Mouse (Mus musculus) embryonic fibroblast, embryonic 13.5 days (primary cell): ENCODE data around the gene Bahd1. TPM values are rescaled to one million over a fixed set of nuclear protein-coding genes. Genes with fewer than 3 reads are reported as not detected.

Source experiments
- H3K27ac ChIP-seq: 2 replicates; pipeline ENCODE4 v1.5.1; 2012; ENCODE audit warnings: low read length, control low read depth, inconsistent platforms; ENCODE audit not compliant: insufficient read depth
- H3K4me1 ChIP-seq: 2 replicates; pipeline ENCODE4 v1.6.1; 2011; ENCODE audit warnings: low read length; ENCODE audit not compliant: control insufficient read depth, insufficient read depth
- H3K4me3 ChIP-seq: 2 replicates; pipeline ENCODE4 v1.5.1; 2011; ENCODE audit warnings: mild to moderate bottlenecking, control low read depth, low read length; ENCODE audit not compliant: insufficient read depth
- CTCF ChIP-seq: IDR thresholded peaks from 2 replicates; pipeline ENCODE4 v1.5.1; 2011; ENCODE audit warnings: mild to moderate bottlenecking, control low read depth, low read length, moderate library complexity, borderline replicate concordance; ENCODE audit not compliant: insufficient read depth
- POLR2A ChIP-seq: IDR thresholded peaks from 2 replicates; pipeline ENCODE4 v1.6.1; 2011; ENCODE audit warnings: low read depth, mild to moderate bottlenecking, control low read depth, low read length, moderate library complexity
- polyA plus RNA-seq: library from polyadenylated mRNA; stranded (reverse); fragments of >200 nt; gene quantifications from 2 replicates; pipeline ENCODE4 v1.2.4, GENCODE M21; 2011; ENCODE audit warnings: low read depth; ENCODE audit not compliant: missing spikeins, insufficient read length

Gene Bahd1
- polyA plus RNA-seq, 1 experiment = 12.9 TPM

DNA sequence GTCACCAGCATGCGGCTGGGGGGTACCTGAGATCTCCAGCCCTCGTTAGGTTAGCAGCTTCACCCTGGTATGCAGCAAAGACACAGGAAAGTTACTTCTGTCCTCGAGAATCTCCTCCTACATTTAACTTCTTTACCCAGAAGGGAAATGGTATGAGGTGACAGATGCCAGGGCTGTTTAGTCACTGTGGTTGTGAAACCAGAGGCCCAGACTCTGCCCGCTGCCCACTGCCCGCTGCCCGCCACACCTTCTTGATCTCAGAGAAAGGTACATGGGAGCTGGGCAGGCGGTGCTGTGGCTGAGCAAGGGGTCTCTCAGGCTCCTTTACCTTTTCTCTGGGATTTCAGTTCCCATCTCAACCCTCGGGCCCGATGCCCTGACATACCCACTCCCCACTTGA lies 23.7 kb upstream of the Bahd1 start:
- Histone ChIP-seq H3K4me3 (no peak overlapping the region), H3K27ac (no peak overlapping the region), H3K4me1 (no peaks in the 10 kb centered on the region)
- TF ChIP-seq POLR2A (no peak), CTCF (no peak)

DNA sequence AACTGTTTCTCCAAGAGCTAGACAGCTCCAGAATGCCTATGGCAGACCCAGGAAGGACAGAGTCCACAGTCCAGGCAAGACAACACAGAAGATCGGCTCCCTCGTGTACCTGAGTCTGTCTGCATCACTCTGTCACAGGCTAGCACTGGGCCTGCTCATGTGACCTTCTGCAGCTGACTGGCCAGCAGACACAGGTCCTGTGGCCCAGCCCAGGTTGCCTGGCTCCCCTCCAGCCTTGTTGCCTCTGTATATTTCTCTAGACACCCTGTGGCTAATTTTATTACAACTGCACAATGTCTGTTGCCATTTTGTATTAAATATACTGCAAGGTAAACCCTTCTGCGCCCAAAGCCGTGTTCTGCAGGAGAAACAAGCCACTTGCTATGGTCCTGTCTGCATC lies 19.2 kb upstream of the Bahd1 start:
- Histone ChIP-seq H3K4me1 (no peaks in the 10 kb centered on the region), H3K27ac (no peak overlapping the region)

GRCm38 (mm10) chr2:118881956-118882355 lies 18.2 kb upstream of the Bahd1 start:
- no peak overlapping the region for H3K4me3 ChIP-seq
- TF ChIP-seq POLR2A = no peak
- TF ChIP-seq CTCF = no peak

More for the DNA sequence above, 19.2 kb upstream of the Bahd1 start:
- H3K4me3 ChIP-seq = no peak overlapping the region
- TF ChIP-seq CTCF = no peak
- TF ChIP-seq POLR2A = no peak

GRCm38 (mm10) chr2:118882840-118883679 lies 17.1 kb upstream of the Bahd1 start:
- TF ChIP-seq POLR2A (no peak), CTCF (peak; percentile 99)
- H3K27ac ChIP-seq = no peak overlapping the region

More at GRCm38 (mm10) chr2:118881956-118882355, 18.2 kb upstream of the Bahd1 start:
- Histone ChIP-seq H3K27ac (no peak overlapping the region), H3K4me1 (no peaks in the 10 kb centered on the region)

GRCm38 (mm10) chr2:118887440-118887839 lies 12.7 kb upstream of the Bahd1 start:
- H3K4me3 ChIP-seq = no peak overlapping the region
- H3K27ac ChIP-seq = no peak overlapping the region
- TF ChIP-seq POLR2A = no peak
- no peak for TF ChIP-seq CTCF
- no peaks in the 10 kb centered on the region for H3K4me1 ChIP-seq

More at GRCm38 (mm10) chr2:118882840-118883679, 17.1 kb upstream of the Bahd1 start:
- Histone ChIP-seq H3K4me3 (peak overlapping the region; percentile 20), H3K4me1 (no peaks in the 10 kb centered on the region)

DNA sequence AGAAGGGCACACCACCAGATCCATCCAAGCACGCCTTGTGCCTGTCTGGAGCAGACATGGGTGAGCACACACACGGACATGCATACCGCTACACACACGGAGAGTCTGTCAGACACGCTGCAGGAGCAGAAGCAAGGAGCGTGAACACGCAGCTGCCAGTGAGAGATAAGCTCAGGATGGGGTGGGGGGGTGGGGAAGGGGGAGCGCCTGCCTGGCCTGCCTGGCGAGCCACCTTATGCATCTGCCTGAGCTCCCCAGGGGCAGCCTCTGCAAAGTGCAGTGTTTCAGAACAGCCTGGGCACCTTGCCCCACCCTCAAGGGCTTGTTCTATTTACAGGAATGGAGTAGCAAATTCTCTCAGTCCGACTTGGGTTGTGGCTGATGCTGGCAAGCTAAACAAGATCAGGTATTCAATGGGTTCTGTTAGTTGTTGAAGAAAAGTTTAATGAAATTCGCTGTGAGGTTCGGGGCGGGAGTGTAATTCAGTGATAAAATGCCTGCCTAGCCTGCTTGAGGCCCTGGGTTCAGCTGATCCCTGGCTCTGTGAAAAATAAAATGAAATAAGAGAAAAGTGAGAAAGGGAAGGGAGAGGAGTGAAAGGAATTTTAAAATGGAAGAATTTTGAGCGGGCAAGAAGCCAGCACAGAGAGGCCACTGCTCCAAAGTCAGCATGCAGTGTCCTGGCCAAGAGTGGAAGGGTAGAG lies 12.2 kb upstream of the Bahd1 start:
- Histone ChIP-seq H3K4me1 (no peaks in the 10 kb centered on the region), H3K27ac (no peak overlapping the region), H3K4me3 (no peak overlapping the region)
- TF ChIP-seq CTCF (no peak), POLR2A (no peak)

DNA sequence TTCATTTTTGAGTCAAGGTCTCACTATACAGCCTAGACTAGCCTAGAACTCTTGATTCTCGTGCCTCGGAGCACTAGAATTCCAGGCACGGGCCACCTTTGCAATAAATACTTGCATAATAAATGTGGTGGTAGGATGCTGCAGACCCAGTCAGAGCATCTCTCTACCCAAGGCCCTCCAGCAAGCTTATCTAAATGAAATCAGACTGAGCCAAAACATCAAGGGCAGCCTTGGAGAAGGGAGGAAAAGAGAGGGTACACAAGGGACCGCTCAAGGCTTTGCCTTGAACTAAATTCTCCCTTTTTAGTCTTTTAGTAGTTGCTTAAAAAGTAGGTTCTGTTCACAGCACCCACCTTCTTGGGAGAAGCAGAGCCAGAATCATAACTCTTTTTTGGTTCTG lies 9.0 kb upstream of the Bahd1 start:
- H3K4me1 ChIP-seq = no peaks in the 10 kb centered on the region
- no peak for TF ChIP-seq POLR2A
- no peak for TF ChIP-seq CTCF

DNA sequence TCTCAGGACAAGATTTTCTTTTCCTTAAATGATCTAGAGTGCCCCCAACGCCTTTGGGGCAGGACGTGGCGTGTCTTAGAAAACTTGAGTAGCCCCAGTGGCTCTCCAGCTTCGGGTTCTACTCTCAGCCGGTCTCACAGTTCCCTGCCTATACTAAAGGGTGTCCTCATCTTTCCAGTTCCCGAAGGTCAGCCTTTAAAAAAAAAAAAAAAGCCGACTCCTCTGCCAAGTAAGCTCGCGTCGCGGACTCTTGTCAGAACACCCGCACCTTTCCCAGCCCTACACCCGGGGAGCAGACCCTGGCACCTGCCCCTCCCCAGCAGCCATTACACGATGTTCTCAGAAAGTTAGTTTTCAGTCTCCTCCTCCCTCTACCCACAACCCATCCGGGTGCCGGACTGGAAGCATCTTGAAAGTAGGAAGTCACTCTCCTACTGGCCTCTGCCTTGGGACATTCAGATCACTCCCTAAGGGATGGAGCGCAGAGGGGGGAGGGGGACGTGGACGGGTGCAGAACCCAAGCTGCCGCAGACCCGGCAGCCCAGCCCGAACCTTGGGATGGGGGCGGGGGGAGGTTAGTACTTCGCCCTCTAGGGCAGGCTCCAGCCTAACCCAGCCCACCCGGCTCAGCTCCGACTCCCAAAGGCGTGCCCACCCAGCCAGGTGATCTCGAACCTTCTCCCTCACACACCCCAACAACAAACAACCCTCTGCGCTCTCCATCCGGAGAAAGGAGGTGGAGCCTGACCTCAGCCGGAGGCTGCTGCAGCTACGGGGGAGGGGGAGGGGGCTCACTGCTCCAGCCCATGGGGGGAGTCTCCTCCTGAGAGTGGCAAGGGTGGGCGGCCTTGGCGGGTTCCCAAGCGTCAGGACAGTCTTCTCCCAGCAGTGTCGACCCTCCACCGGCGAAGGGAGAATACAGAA lies 3.9 kb upstream of the Bahd1 start:
- Histone ChIP-seq H3K4me3 (peak overlapping the region; percentile 42), H3K27ac (no peak overlapping the region), H3K4me1 (no peaks in the 10 kb centered on the region)
- TF ChIP-seq POLR2A = no peak
- TF ChIP-seq CTCF = no peak

More for the DNA sequence above, 9.0 kb upstream of the Bahd1 start:
- no peak overlapping the region for H3K27ac ChIP-seq
- no peak overlapping the region for H3K4me3 ChIP-seq

- no peak overlapping the region for H3K27ac ChIP-seq
- TF ChIP-seq CTCF (no peak), POLR2A (no peak)
- H3K4me1 ChIP-seq = no peaks in the 10 kb centered on the region
- peak overlapping the region; percentile 42 for H3K4me3 ChIP-seq
Observed at GRCm38 (mm10) chr2:118896914-118897291, 3.3 kb upstream of the Bahd1 start.

DNA sequence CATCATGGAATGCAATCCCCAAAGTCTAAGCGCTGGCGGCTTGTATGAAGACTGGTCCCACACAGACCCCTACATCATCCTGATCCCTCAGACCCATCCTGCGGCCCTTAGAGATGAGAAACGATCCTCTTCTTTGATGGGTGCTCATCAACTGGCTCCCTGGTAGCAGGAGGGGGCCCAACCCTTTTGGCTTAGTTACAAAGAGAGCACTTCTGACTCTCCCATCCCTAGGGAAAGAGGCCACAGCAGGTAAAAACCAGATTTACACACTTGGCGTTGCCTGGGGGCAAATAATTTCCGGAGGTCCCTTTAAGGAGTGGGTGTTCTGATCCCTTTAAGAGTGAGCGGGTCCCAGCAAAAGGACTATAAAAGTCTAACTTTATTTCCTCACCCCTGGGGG lies 2.8 kb upstream of the Bahd1 start:
- no peak for TF ChIP-seq CTCF
- no peak for TF ChIP-seq POLR2A
- no peak overlapping the region for H3K27ac ChIP-seq
- no peaks in the 10 kb centered on the region for H3K4me1 ChIP-seq
- no peak overlapping the region for H3K4me3 ChIP-seq
